Mouse (Mus musculus) embryonic facial prominence, embryonic 12.5 days (tissue): ENCODE results near the gene Dnajc12. TPM values are rescaled to one million over a fixed set of nuclear protein-coding genes. Genes with fewer than 3 reads are reported as not detected.
"Not testable (repeated sequence)": the region's sequence is repeated elsewhere in the genome, so short reads cannot be mapped to it uniquely, and the experiment has no call there.

Experiments used
- ATAC-seq: fragments of 200-750 bp; cut with Nextera tagmentation; 2 replicates; pipeline ENCODE4 v1.8.0; 2017; ENCODE audit not compliant: insufficient number of reproducible peaks, insufficient read depth, low FRiP score, low TSS enrichment
- H3K27ac ChIP-seq: fragments of 300-500 bp; sonication (generic); 2 replicates; pipeline ENCODE4 v1.5.1; 2016; ENCODE audit warnings: mild to moderate bottlenecking
- H3K27me3 ChIP-seq: fragments of 300-500 bp; sonication (generic); 2 replicates; pipeline ENCODE4 v1.6.1; 2016; ENCODE audit warnings: mild to moderate bottlenecking, moderate library complexity
- H3K36me3 ChIP-seq: fragments of 300-500 bp; sonication (generic); 2 replicates; pipeline ENCODE4 v1.6.1; 2016; ENCODE audit warnings: mild to moderate bottlenecking
- H3K4me1 ChIP-seq: fragments of 300-500 bp; sonication (generic); 2 replicates; pipeline ENCODE4 v1.6.1; 2016
- H3K4me2 ChIP-seq: fragments of 300-500 bp; sonication (generic); replicated peaks from 2 replicates; pipeline ENCODE4 v1.6.1; 2016; ENCODE audit warnings: mild to moderate bottlenecking, moderate library complexity
- H3K4me3 ChIP-seq: fragments of 300-500 bp; sonication (generic); 2 replicates; pipeline ENCODE4 v1.5.1; 2016; ENCODE audit warnings: mild to moderate bottlenecking
- H3K9ac ChIP-seq: fragments of 300-500 bp; sonication (generic); 2 replicates; pipeline ENCODE4 v1.6.1; 2016; ENCODE audit warnings: mild to moderate bottlenecking, moderate library complexity
- H3K9me3 ChIP-seq: fragments of 300-500 bp; sonication (generic); 2 replicates; pipeline ENCODE4 v1.6.1; 2016; ENCODE audit warnings: mild to moderate bottlenecking, moderate library complexity
- WGBS: fragments of 180-500 bp; shearing (Covaris S2); methylation state at CpG from one replicate; pipeline ENCODE4 v1.1.7; 2016; 5-methylcytosine and 5-hydroxymethylcytosine counted together
- polyA plus RNA-seq: library from polyadenylated mRNA; unstranded; fragments of >200 nt; fragmentation: Nextera tagmentation; extraction: Ambion mirVana; gene quantifications from 2 replicates; pipeline ENCODE4 v1.2.1, GENCODE M21; 2016

Gene Dnajc12
- polyA plus RNA-seq, 1 experiment from 2014 or later = 11.0 TPM

GRCm38 (mm10) chr10:63438736-63439262 is 56.6 kb downstream of the Dnajc12 start:
- no peaks in the 10 kb centered on the region for H3K4me1 ChIP-seq
- H3K9me3 ChIP-seq = no peaks in the 10 kb centered on the region
- H3K36me3 ChIP-seq = no peaks in the 10 kb centered on the region
- H3K27ac ChIP-seq = no peak overlapping the region
- ATAC-seq = no peak
- no peak overlapping the region for H3K4me2 ChIP-seq
- no peaks in the 10 kb centered on the region for H3K27me3 ChIP-seq
- no peak overlapping the region for H3K9ac ChIP-seq
- no peak overlapping the region for H3K4me3 ChIP-seq

- WGBS = 67% methylated on average over 7 of the region's 7 CpGs
- no peak for ATAC-seq
Observed at GRCm38 (mm10) chr10:63439694-63440228, 57.5 kb downstream of the Dnajc12 start.

GRCm38 (mm10) chr10:63444602-63445387 is 62.6 kb downstream of the Dnajc12 start:
- WGBS = 89% methylated on average over 13 of the region's 13 CpGs
- not testable (repeated sequence) for H3K4me3 ChIP-seq, H3K4me2 ChIP-seq, ATAC-seq, H3K36me3 ChIP-seq, H3K27ac ChIP-seq, H3K9ac ChIP-seq, H3K27me3 ChIP-seq, H3K9me3 ChIP-seq, H3K4me1 ChIP-seq

More at GRCm38 (mm10) chr10:63439694-63440228, 57.5 kb downstream of the Dnajc12 start:
- Histone ChIP-seq H3K9me3 (no peaks in the 10 kb centered on the region), H3K4me3 (no peak overlapping the region), H3K36me3 (no peaks in the 10 kb centered on the region), H3K9ac (no peak overlapping the region), H3K27ac (no peak overlapping the region), H3K4me1 (no peaks in the 10 kb centered on the region), H3K4me2 (no peak overlapping the region), H3K27me3 (no peaks in the 10 kb centered on the region)

GRCm38 (mm10) chr10:63453926-63454325 is 71.7 kb downstream of the Dnajc12 start:
- Histone ChIP-seq H3K27me3 (no peaks in the 10 kb centered on the region), H3K27ac (no peak overlapping the region), H3K4me3 (no peak overlapping the region), H3K9me3 (no peaks in the 10 kb centered on the region), H3K4me1 (no peaks in the 10 kb centered on the region), H3K36me3 (no peaks in the 10 kb centered on the region), H3K9ac (no peak overlapping the region), H3K4me2 (no peak overlapping the region)
- no peak for ATAC-seq
- 86% methylated on average over 4 of the region's 4 CpGs for WGBS

GRCm38 (mm10) chr10:63455110-63455878 is 73.1 kb downstream of the Dnajc12 start:
- Histone ChIP-seq H3K27ac (no peak overlapping the region), H3K27me3 (no peaks in the 10 kb centered on the region), H3K4me2 (no peak overlapping the region), H3K36me3 (no peaks in the 10 kb centered on the region), H3K9ac (no peak overlapping the region), H3K4me3 (no peak overlapping the region), H3K9me3 (no peaks in the 10 kb centered on the region), H3K4me1 (no peaks in the 10 kb centered on the region)
- no peak for ATAC-seq
- WGBS = 64% methylated on average over 8 of the region's 8 CpGs

- H3K27me3 ChIP-seq = no peaks in the 10 kb centered on the region
- 72% methylated on average over 17 of the region's 17 CpGs for WGBS
- ATAC-seq = no peak
- no peak overlapping the region for H3K4me2 ChIP-seq
- no peak overlapping the region for H3K27ac ChIP-seq
- H3K4me1 ChIP-seq = no peaks in the 10 kb centered on the region
- H3K36me3 ChIP-seq = no peaks in the 10 kb centered on the region
- H3K9ac ChIP-seq = no peak overlapping the region
- no peak overlapping the region for H3K4me3 ChIP-seq
- no peaks in the 10 kb centered on the region for H3K9me3 ChIP-seq
Observed at GRCm38 (mm10) chr10:63457292-63458128, 75.3 kb downstream of the Dnajc12 start.

Other genes starting within 250 kb of the Dnajc12 start
- 0.67 and 0.87 TPM in 2 replicates for gene Mypn, start 178.5 kb upstream of the Dnajc12 start, polyA plus RNA-seq
- gene Herc4, start 138.6 kb upstream of the Dnajc12 start, polyA plus RNA-seq = 44.1 and 46.9 TPM in 2 replicates
- gene Sirt1, start 739 bp upstream of the Dnajc12 start, polyA plus RNA-seq = 7.3 and 8.3 TPM in 2 replicates
- gene Gm7075, start 39.3 kb downstream of the Dnajc12 start, polyA plus RNA-seq = not detected in 2 replicates
- gene Ctnna3, start 47.7 kb downstream of the Dnajc12 start, polyA plus RNA-seq = 0.18 and 0.32 TPM in 2 replicates